Mouse (Mus musculus) monocyte, adult 2 months (primary cell): ENCODE results near the gene Samd10.
A peak's percentile ranks its signal among the peaks of the same experiment; 100 is the strongest.

Experiments
- DNase-seq, 2 experiments: peaks; one replicate each; pipeline ENCODE4 v3.0.0; 2022; ENCODE audit warnings: low spot score in 2 of 2, low read depth in 1 of 2

Samd10 gene

DNA sequence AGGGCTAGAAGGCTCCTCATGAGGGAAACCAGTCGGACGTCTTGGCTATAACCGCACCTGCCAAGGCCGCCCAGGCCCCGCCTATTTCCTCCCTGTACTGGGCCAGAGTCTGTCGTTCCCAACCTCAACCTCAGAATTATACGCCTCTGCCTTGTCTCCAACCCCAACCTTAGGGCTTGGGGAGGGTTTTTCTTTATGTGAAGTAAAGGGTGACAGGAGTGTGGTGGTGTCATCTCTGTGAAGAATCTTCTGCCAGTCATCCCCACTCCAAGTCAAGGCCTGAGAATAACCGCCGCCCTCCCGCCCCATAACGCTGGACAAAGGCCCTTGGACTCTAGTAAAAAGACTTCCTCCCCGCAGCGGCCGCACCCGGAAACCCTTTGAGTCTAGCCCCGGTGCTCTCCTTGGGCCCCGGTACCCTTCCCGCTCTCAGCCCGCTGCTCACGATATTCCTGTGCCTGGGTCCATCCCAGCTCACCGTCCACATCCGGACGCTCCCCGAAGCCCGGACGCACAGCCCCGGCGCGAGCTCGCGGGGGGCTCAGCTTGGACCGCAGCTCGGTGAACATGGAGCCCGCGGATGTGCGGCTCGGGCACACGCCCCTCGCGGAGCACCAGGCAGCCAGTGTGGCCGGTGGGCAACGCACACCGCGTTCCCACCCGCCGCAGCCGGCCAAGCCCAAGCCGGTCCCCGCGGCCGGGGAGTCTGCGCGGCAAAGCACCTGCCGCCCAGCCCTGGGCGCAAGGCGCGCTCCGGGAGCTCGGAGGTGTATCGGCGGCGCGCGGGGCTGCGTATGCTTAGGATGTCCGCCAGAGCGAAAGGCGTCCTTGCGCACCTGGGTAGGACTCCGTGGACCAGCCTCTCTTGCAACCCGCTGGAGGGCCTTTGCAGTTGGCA lies at the start of gene Samd10:
Gene Samd10 (minus strand): TSS at position 759 of the 898 bp plus-strand sequence.
- no peak for DNase-seq

DNA sequence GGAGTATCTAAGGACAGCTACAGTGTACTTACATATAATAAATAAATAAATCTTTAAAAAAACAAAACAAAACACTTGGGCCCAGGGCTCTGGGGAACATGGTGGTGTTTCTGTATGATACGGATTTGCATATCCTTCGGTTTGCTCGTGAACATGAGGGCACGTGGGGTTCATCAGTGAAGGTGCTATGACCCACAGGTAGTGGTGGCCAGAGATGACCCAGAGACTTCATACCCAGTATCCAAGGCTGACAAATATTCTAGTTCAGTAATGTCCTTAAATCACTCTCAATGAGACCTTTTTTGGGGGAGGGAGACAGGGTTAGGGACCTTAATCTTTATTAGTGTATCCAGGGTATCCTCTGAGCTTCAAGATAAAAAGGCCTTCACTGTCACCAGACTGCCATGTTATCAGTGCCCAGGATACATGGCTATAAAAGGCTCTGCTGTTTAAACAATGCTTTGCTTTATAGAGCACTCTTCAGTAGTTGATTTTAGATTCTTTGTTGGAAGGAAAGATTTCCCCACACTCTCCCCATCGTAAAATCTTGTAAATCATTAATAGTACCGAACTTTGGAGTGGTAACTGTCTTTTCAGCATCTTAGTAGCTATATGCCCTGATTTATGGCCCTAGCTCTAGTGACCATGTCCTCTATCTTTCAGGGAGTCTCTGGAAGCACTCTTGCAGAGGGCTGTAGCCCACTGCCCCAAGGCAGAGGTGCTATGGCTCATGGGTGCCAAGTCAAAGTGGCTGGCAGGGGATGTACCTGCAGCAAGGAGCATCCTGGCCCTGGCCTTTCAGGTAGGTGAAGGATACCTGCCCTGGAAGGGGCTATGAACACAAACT lies 47.8 kb upstream of the Samd10 start:
- no peak for DNase-seq

DNA sequence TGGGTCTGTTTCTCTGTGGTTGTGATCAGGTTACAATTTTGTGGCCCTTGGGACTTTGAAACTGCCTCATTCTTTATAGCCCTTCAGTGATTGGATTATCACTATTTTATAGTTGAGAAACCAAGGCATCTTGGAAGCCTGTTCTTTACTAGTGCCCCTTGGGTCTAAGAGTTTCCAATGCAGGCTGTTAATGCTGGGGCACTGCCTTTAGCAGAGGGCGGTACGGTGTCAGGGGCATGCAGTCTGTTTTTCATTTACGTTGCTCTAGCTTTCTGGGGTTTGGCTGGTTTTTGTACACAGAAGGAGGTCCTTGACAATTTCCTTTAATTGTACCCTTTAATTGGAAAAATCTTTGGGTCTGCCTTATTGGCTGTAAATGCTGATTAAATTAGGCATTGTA lies 46.7 kb upstream of the Samd10 start:
- no peak for DNase-seq

DNA sequence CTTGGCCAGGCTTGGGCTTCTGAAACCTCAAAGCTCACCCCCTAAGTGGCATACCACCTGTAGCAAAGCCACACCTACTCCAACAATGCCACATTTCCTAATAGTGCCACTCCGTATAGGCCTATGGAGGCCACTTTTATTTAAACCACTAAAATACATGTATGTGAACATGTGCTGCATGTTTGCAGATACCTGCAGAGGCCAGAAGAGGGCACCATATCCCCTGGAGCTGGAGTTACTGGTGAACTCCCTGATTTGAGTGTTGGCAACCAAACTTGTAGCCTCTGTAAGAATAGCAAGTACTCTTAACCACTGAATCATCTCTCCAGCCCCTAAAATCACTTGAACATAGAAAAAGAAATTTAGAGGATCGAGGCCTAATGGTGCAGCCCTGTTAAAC lies 45.3 kb upstream of the Samd10 start:
- DNase-seq, result peak in 1 of 2 experiments; percentile 13

DNA sequence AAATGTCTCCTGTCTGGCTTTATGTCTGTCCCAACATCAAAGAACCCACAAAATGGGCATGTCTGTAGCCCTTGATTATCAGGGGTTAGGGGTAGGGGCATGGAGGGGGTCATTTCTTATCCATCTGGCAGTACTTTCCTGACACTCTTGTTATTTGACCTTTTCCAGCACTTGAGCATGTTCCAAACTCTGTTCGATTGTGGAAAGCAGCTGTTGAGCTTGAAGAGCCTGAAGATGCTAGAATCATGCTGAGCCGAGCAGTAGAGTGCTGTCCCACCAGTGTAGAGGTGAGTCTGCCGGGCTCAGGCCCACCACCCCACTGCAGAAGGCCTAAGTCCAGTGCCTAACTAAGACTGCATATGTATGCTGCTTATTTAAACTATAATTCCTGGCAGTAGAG lies 36.9 kb upstream of the Samd10 start:
- no peak for DNase-seq

DNA sequence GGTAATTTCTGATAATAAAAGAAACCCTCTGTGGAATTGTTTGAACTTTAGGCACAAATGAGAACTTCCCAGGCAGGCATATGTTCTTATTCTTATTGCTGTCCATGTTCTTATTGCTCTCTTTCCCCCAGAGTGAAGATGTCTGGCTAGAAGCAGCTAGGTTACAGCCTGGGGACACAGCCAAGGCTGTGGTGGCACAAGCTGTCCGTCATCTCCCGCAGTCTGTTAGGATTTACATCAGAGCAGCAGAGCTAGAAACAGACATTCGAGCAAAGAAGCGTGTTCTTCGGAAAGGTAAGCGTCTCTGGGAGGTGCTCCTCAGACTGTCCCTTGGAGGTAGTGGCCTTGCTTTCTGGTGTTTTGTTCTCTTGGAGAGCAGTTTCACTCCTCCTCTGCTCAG lies 33.6 kb upstream of the Samd10 start:
- no peak for DNase-seq

DNA sequence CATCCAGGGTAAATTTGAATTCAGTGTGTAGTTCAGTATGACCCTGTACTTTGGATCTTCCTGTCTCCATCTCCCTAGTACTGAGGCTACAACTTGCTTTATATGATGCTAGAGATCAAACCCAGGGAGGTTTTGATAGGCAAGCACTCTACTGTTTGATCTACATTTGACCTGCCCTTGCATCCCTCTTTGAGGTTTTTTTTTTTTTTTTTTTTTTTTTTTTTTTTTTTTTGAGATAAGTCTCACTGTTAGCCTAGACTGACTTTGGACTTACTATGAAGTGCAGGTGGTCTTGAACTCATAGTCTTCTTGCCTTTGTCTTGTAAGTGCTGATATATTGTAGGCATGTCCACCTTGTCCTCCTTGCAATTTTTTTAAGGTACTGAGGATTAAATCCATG lies 29.5 kb upstream of the Samd10 start:
- no peak for DNase-seq

DNA sequence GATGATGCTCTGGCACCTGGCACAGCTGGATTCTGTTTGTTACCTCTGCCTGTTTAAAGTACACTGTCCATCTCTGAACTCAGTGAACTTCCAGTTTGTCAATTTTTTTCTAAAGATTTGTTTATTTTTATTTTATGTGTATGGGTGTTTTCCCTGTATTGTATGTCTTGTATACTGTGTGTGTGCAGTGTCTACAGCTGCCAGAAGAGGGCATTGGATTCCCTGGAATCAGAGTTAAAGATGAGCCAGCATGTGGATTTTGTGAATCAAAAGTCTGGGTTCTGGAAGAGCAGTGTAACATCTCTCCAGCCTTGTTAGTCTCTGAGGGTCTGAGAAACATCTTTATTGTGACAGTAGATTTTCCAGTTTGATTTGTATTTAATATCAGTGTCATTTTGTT lies 24.4 kb upstream of the Samd10 start:
- no peak for DNase-seq

DNA sequence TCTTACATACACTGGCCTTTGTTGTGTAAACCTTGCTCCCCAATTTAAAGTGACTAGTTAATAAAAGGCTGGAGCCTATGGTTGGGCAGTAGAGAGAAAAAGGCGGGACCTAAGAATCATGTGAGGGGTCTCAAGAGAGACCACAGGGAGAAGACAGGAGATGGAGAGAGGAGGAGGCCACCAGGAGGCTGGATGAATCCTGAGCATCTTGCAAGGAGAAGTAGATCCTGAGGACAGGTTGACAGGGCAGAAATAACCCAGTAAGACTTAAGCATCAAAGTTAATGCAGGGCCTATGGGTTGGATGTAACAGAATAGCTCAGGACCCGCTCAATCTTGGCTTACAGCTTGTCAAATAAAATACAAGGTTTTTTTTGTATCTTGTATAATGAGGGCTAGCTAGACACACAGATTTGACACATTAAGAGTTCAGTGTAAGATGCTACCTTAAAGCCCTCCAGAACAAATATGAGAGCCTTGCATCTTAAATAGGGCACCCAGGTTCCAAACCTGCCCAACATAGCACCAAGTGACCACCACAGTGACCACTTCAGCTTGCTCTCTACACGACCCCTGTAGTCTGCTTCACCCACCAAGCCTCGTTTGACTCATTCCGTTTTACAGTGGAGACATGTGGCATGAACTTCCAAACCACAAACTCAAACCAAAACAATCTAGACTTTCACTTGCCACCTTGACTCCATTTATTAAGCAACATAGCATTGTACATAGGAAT lies 19.9 kb upstream of the Samd10 start:
- no peak for DNase-seq

DNA sequence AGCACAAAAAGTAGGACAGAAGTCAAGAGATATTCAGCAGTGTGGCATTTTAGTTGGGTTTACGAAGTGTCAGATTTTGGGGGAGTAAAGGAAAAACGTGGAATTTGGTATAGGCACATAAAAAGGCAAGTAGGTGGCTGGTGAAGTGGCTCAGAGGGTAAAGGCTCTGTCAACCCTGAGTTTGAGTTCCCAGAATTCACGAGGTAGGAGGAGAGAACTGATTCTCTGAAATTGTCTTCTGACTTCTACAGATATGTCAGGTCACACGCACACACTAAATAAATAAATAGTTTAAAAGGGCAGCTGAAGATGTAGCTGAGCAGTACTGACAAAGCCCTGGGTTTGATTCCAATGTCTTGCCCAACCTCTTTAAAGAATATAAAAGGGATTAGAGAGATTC lies 3.4 kb upstream of the Samd10 start:
- DNase-seq, result no peak

DNA sequence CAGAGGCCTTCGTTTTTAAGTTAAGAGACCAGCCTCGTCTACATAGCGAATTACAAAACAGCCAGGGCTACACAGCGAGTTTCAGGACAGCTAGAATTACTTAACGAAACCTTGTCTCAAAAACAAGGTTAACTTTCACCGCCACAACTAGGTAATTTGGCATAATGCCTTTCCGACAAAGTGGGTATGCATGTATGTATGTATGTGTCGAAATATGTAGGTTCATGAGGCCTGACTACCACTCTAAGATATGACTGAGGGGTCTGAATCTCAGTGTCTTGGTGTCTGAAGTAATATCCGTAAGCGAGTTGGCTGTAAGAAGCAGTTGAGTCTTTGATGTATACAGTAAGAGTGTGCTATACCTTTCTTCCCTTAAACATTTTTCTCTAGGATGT lies 2.7 kb upstream of the Samd10 start:
- DNase-seq, result no peak

DNA sequence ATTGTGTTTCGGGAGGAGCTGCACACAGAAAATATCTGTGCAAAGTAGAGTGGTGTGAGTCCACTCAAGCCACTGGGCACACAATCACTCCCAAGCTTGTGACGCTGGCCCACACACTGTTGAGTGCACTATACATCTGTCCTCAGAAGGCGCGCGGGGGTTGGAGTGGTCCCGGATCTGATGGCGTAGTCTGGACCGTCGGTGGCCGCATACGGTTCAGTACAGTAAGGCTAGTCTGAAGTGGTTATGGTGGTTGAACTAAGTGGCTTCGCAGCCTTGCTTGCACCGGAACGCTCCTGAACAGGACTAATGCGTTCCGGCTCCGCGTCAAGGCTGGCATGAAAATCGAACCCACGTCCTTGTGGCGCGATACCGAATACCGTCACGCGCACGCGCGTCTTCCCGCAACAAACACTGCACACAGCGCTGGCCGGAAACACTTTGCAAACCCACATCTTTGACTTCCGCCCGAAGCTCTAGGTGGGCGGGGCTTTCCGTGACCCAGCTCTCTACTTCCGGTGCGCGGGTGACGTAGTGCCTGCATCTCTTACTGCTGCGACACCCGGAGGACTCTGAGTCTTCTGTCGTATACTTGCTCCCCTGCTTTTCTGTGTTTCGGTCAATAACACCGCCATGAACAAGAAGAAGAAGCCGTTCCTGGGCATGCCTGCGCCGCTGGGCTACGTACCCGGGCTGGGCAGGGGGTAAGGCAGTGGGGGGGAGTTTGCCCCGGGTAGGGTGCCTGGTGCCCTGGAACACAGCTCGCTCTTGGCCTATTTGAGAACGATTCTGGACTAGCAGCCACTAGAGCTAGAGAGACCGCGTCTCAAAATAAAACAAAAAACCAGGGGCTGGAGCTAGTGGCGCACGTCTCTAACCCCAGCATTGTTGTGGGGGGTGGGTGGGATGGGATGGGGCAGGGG lies 2.1 kb upstream of the Samd10 start:
- DNase-seq, result peak; percentile 89 to 95

DNA sequence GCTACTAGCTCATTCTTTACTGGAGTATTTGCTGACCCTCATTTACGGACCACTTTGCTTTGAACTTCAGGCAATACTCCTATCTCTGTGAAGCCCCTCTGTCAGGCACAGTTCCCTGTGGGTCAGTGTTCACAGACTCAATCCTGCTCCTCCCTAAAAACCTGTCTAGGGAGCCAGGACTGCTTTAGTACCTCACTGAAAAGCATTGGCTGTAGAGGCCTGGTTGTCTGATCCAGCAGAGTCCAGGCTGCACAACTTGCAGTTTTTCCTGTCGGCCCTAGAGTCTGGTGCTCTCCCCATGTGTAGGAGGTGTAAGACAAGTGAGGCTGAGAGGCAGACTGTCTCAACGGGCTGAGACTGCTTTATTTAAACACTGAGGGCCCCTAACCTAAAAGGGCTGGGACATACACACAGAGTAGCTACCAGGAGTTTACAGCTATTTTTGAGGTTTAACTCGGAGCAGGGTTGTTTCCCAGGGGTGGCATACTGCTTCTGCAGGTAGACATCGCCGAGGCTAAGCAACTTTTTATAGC lies 1.3 kb upstream of the Samd10 start:
- no peak for DNase-seq

DNA sequence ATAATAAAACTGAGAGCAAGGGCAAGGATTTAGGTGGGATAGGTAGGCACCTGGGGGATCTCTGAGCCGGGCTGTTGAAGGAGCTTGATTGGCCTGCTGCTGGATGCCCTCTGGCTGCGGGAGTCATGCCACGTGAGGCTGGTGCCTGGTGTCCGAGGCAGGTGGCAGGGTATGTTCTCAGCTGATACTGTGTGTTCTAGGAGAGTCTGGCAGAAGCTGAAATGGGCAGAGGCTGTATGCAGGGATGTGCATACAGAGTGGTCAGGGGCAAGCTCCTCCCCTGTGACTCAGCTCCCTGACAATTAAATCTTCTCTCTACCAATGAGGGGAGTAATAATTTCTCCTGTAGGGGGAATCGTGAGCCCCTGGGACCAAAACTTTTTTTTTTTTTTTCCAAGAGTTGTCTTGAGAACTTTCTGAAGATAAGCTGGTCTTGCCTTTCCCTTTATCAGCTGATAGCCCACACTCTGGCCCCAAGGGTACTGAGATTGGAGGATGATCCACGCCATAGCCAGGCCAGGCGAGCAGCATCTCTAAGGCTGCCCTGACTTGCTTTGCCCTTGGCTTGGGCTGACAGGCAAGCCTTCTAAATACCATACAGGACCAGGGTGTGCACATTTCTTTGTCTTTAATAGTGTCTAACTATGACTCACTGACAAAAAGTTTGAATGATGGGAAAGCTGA lies 1.5 kb downstream of the Samd10 start:
- DNase-seq, result no peak

DNA sequence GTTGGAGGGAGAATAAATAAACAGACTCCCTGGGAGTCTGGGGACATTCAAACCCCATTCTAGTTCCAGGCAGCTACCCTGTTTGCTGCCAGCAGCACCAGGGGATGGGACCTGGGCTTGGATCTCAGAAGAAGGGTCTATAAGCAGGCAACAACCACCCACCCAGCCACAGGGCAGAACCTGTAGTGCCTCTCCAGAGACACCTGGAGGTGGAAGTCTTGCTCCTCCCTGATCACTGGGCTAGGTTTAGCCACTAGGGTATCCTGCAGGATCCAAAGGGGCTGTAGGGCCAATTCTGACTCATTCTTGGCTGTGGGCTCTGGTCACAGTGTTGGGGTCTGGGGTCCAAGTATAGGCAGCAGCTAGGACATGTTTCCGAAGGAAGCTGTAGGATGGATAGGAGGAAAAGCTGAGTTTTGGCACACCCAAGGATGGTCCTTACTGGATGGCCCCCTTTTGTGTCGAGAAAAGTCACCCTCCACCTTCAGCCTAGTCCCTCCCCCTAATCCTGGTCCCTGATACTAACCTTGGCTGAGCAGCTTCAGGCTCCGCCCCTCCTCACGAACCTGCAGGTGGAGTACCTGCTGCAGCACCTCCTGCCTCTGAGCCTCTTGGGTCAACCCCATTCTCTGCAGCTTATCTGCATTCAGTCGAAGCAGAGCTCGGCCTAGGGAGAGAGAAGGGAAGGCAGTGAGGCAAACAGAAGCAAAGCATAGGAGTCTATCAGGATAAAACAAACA lies 2.6 kb downstream of the Samd10 start:
- no peak for DNase-seq

DNA sequence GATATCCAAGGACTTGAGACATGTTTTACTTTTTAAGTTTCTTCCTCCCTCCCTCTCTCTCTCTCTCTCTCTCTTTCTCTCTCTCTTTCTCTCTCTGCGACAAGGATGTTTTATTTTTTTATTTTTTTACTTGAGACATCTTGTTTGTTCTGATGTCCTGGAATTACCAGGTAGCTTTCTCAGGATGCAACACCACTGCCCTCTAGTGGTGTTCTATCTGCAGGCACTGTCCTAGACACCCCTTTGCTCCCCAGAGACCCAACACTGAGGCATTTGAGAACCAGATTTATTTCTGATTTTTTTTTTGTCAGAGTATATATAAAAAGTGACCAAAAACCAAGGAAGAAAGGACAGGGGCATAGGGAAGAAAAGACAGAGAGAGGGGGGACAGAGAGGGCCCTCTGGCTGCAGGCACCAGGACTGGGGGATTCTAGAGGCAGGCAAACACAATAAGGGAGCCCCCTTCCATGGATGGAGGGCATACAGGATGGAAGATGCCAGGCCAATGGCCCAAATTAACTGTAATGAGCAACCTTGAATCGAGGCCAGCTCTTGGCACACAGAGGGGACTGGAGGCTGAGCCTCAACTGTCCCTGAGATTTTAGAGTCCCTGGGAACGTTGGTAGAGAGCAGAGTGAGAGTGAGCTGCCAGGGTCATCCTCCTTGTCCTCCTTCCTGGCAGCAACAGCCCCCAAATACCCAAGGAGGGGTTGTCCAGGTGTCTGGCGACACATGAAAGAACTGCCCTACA lies 3.9 kb downstream of the Samd10 start:
- no peak for DNase-seq

DNA sequence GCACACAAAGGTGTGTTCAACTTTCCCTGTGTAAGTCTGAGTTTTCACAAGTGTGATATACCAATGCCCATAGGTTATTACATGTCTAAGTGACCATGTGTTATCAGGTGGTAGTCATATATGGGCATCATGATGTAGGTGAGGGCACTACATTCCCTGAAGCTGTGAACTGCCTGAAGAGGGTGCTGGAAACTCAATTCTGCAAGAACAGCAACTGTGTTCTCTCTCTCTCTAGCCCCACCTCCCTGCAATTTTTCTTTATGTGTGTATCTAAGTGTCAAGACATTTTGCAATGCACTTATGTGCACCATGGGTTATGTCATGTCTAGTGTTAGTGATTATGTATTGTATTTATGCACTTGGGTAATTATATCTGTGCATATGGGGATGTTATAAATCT lies 5.1 kb downstream of the Samd10 start:
- DNase-seq, result no peak

DNA sequence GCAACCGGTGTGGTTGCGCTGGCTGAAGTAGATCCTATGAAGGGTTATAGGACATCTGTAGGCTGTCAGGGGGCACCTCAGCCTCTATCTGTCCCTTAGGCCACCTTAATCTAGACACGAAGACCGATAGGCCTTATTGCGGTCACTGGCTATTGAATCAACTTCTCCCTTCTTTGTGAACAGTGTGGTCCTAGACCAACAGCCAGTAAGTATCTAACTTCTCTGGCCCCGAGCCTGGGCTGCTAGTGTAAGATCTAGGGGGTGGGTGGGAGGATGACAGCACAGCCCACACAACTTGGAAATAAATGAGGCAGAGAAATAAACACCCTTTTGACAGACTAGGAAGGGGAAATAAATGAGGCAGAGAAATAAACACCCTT lies 6.0 kb downstream of the Samd10 start:
- no peak for DNase-seq
